8 mouse cellular contexts compared by ENCODE assay signal in genomic region chr3:41195113-41195975, GRCm38 (mm10).
A peak's percentile ranks its signal among the peaks of the same experiment; 100 is the strongest.
DNase-seq lines count a peak whose midpoint lies in the region; ATAC-seq and TF ChIP-seq lines count a peak whose summit lies in the region.

No protein-coding gene starts in this region.

- peak; percentile 35 to 39 for DNase-seq in left cerebral cortex, adult 18-20 months (ENCODE audit: low spot score in 2 of 2)
- DNase-seq in left cerebral cortex, adult 11 months (ENCODE audit: low spot score): no peak
- peak; percentile 99 for DNase-seq in cerebellum, adult 9-11 months
- DNase-seq in heart, adult 8-10 months (ENCODE audit: low spot score): peak; percentile 85
- DNase-seq in kidney, adult 8-10 months: peak; percentile 80 to 85
- peak; percentile 77 for DNase-seq in lung, postnatal 0 days (ENCODE audit: low spot score)
- DNase-seq in stomach, postnatal 0 days (ENCODE audit: low spot score): peak; percentile 88

- no peak for TF ChIP-seq CTCF in lung, postnatal 0 days (IDR thresholded peaks at IDR 0.05)
- TF ChIP-seq CTCF in stomach, postnatal 0 days (IDR thresholded peaks at IDR 0.05; ENCODE audit: low read depth): 0 out of 2 replicates have a peak, but pooled peaks have one; percentile 18

- no peaks in the 10 kb centered on the region for H3K36me3 ChIP-seq in lung, postnatal 0 days (ENCODE audit: insufficient read depth, low read length)
- no peaks in the 10 kb centered on the region for H3K36me3 ChIP-seq in stomach, postnatal 0 days (ENCODE audit: control insufficient read depth, insufficient read depth, low read length)

- no peaks in the 10 kb centered on the region for H3K27me3 ChIP-seq in lung, postnatal 0 days (replicated peaks; ENCODE audit: insufficient read depth, low read length)
- no peaks in the 10 kb centered on the region for H3K27me3 ChIP-seq in stomach, postnatal 0 days (ENCODE audit: control insufficient read depth, insufficient read depth, low read length)

- no peak overlapping the region for H3K4me3 ChIP-seq in lung, postnatal 0 days (ENCODE audit: low read depth, low read length)
- no peak overlapping the region for H3K4me3 ChIP-seq in stomach, postnatal 0 days (ENCODE audit: low read depth, low read length)

- peak; percentile 94 for ATAC-seq in lung, postnatal 0 days
- ATAC-seq in stomach, postnatal 0 days (ENCODE audit: low FRiP score, low TSS enrichment): peak; percentile 98
- no peak for ATAC-seq in megakaryocyte progenitor cell, adult 5-6 weeks (replicated peaks; ENCODE audit: poor library complexity)

- 55% methylated on average over 7 of the region's 7 CpGs for WGBS in lung, postnatal 0 days
- 33% methylated on average over 7 of the region's 7 CpGs for WGBS in stomach, postnatal 0 days

- no peak overlapping the region for H3K9ac ChIP-seq in lung, postnatal 0 days (replicated peaks; ENCODE audit: low read depth)
- H3K9ac ChIP-seq in stomach, postnatal 0 days (ENCODE audit: low read length): no peak overlapping the region

- no peak for TF ChIP-seq EP300 in lung, postnatal 0 days (IDR thresholded peaks at IDR 0.05)
- TF ChIP-seq EP300 in stomach, postnatal 0 days (optimal IDR thresholded peaks at IDR 0.05): peak; percentile 69

- no peaks in the 10 kb centered on the region for H3K9me3 ChIP-seq in lung, postnatal 0 days (ENCODE audit: low read length)
- H3K9me3 ChIP-seq in stomach, postnatal 0 days (ENCODE audit: control insufficient read depth, low read length): no peaks in the 10 kb centered on the region

- H3K4me2 ChIP-seq in lung, postnatal 0 days (replicated peaks; ENCODE audit: low read depth, low read length): no peak overlapping the region
- no peak overlapping the region for H3K4me2 ChIP-seq in stomach, postnatal 0 days (replicated peaks; ENCODE audit: low read depth)

- no peak overlapping the region for H3K27ac ChIP-seq in lung, postnatal 0 days (ENCODE audit: low read length)
- H3K27ac ChIP-seq in stomach, postnatal 0 days (replicated peaks): peak overlapping the region; percentile 85

- H3K4me1 ChIP-seq in lung, postnatal 0 days (ENCODE audit: insufficient read depth, low read depth, low read length): no peaks in the 10 kb centered on the region
- H3K4me1 ChIP-seq in stomach, postnatal 0 days (replicated peaks; ENCODE audit: control insufficient read depth, insufficient read depth): 0 out of 2 replicates have a peak, but pooled peaks cover 2% of the 10 kb centered on the region
